Mouse (Mus musculus) midbrain, postnatal 0 days (tissue): ENCODE measurements around the gene Tex33. TPM values are rescaled to one million over a fixed set of nuclear protein-coding genes. Genes with fewer than 3 reads are reported as not detected.

Experiments used
- ATAC-seq: fragments of 200-750 bp; cut with Nextera tagmentation; 2 replicates; pipeline ENCODE4 v1.8.0; 2017; ENCODE audit warnings: moderate number of reproducible peaks, mild to moderate bottlenecking, moderate TSS enrichment, moderate library complexity; ENCODE audit not compliant: low FRiP score
- DNase-seq: peaks from one replicate; pipeline ENCODE4 v3.0.0-alpha.2; 2015; ENCODE audit warnings: low spot score
- H3K27ac ChIP-seq: fragments of 300-500 bp; sonication (generic); 2 replicates; pipeline ENCODE4 v1.5.1; 2014; ENCODE audit warnings: low read depth, mild to moderate bottlenecking, low read length, mixed read lengths
- H3K27me3 ChIP-seq: fragments of 300-500 bp; sonication (generic); 2 replicates; pipeline ENCODE4 v1.6.1; 2014; ENCODE audit warnings: low read length, control low read depth, mixed read lengths; ENCODE audit not compliant: insufficient read depth
- H3K36me3 ChIP-seq: fragments of 300-500 bp; sonication (generic); 2 replicates; pipeline ENCODE4 v1.6.1; 2014; ENCODE audit warnings: low read length, control low read depth, mixed read lengths; ENCODE audit not compliant: insufficient read depth
- H3K4me1 ChIP-seq: fragments of 300-500 bp; sonication (generic); 2 replicates; pipeline ENCODE4 v1.6.1; 2014; ENCODE audit warnings: mild to moderate bottlenecking, control low read depth, antibody characterized with exemption, low read length, mixed read lengths; ENCODE audit not compliant: insufficient read depth
- H3K4me2 ChIP-seq: fragments of 300-500 bp; sonication (generic); 2 replicates; pipeline ENCODE4 v1.6.1; 2014; ENCODE audit warnings: low read depth, mild to moderate bottlenecking, low read length, mixed read lengths; ENCODE audit not compliant: poor library complexity, severe bottlenecking
- H3K4me3 ChIP-seq: fragments of 300-500 bp; sonication (generic); 2 replicates; pipeline ENCODE4 v1.5.1; 2014; ENCODE audit warnings: low read depth, mild to moderate bottlenecking, low read length, moderate library complexity
- H3K9ac ChIP-seq: fragments of 300-500 bp; sonication (generic); replicated peaks from 2 replicates; pipeline ENCODE4 v1.6.1; 2014; ENCODE audit warnings: mild to moderate bottlenecking, low read length, moderate library complexity, mixed read lengths; ENCODE audit not compliant: poor library complexity, severe bottlenecking
- H3K9me3 ChIP-seq: fragments of 300-500 bp; sonication (generic); 2 replicates; pipeline ENCODE4 v1.6.1; 2016; ENCODE audit warnings: low read length, control low read depth
- CTCF ChIP-seq: IDR thresholded peaks from 2 replicates; pipeline ENCODE4 v1.5.1; 2016; ENCODE audit warnings: antibody characterized with exemption, mild to moderate bottlenecking
- WGBS: fragments of 180-500 bp; shearing (Covaris S2); extraction: QIAGEN DNeasy Blood & Tissue Kit; methylation state at CpG from one replicate; pipeline ENCODE4 v1.1.7; 2014; 5-methylcytosine and 5-hydroxymethylcytosine counted together
- polyA plus RNA-seq: library from polyadenylated mRNA; unstranded; fragments of >200 nt; fragmentation: Nextera tagmentation; extraction: Ambion mirVana; gene quantifications from 2 replicates; pipeline ENCODE4 v1.2.1, GENCODE M21; 2015
- total RNA-seq: library from RNA; depleted of rRNA; stranded (reverse); fragments of >200 nt; gene quantifications from 2 replicates; pipeline ENCODE4 v1.2.3, GENCODE M21; 2014

Tex33 gene
- total and polyA plus RNA-seq, 2 experiments from 2014 or later: 0.16 TPM; not detected in 1

DNA sequence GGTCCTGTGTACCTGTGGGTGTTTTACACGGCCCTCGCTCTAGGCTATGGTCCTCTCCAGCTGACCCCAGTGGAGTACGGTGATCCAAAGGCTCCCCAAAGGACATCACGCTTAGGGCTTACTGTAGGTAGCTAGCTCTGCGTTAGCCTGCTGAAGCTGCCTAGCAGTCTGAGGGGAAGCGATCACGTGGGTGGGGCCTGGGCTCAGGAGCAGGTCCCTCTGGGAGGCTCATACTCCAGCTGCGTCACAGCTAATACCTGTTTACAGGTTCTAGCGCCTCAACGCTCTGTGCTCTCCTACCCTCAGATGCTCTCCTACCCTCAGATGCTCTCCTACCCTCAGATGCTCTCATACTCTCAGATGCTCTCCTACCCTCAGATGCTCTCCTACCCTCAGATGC lies 35.2 kb upstream of the Tex33 start:
- 86% methylated on average over 10 of the region's 10 CpGs for WGBS

DNA sequence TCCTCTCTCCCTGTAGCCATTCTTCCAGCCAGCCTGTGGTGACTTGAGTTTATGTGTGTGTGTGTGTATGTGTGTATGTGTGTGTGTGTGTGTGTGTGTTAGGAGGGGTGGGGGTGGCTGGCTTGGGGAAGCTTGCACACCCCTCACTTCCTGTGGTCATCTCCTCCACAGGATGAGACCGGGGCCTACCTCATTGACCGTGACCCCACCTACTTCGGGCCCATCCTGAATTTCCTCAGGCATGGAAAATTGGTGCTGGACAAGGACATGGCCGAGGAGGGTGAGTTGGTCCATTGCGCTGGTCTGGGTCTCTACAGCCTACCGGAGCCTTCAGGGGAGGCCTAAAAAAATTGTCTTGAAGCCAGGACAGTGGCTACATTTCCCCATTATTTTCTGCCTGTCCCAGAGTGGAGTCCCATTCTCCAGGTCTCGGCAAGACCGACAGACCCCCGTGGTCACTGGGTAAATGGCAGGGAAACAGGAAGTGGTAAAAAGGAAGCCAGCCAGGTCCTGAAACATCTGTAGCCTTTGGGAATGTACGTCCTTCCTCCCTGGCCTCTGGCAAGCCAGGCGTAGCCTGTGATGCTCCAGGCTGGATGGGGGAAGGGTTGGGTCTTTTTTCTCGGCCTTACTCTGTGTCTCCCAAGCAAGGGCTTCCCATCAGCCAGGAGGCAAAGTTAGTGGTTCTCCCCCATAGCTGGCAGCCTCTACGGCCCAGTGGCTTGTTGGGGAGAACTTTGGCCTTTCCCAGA lies 34.3 kb upstream of the Tex33 start:
- Histone ChIP-seq H3K9ac (0 out of 2 replicates have a peak overlapping the region, but pooled peaks have one; percentile 29), H3K4me3 (peak overlapping the region; percentile 72; the same call in 1 of the 2 replicates), H3K4me1 (peaks cover 10% of the 10 kb centered on the region; the same call in 1 of the 2 replicates), H3K27me3 (no peaks in the 10 kb centered on the region), H3K9me3 (no peaks in the 10 kb centered on the region), H3K36me3 (peaks cover 31% of the 10 kb centered on the region), H3K27ac (no peak overlapping the region), H3K4me2 (peak overlapping the region; percentile 87)
- no peak for DNase-seq
- WGBS: 80% methylated on average over 13 of the region's 13 CpGs
- no peak for TF ChIP-seq CTCF
- no peak for ATAC-seq

More for the DNA sequence above, 35.2 kb upstream of the Tex33 start:
- DNase-seq (no peak), ATAC-seq (no peak)
- H3K9ac ChIP-seq: 0 out of 2 replicates have a peak overlapping the region, but pooled peaks have one; percentile 4
- no peak overlapping the region for H3K4me2 ChIP-seq
- H3K27ac ChIP-seq: no peak overlapping the region
- peaks cover 39% of the 10 kb centered on the region for H3K36me3 ChIP-seq
- H3K4me3 ChIP-seq: no peak overlapping the region
- TF ChIP-seq CTCF: no peak
- H3K4me1 ChIP-seq: peaks cover 10% of the 10 kb centered on the region; the same call in 1 of the 2 replicates
- H3K27me3 ChIP-seq: no peaks in the 10 kb centered on the region
- no peaks in the 10 kb centered on the region for H3K9me3 ChIP-seq

DNA sequence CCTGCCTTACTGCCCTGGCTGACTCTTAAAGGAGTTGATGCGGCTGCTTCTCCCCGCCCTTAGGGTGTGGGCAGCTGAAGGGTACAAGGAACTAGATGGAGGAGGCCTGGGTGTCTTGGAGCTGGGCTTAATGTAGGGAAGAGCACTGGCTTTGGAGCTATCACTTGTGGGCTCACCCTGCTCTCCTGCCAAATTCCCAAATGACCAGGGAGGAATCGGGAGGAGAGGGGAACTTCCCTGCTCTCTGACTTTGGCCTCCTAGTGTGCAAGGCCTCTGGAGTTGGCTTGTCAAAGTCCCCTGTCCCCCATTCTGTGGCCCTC lies 33.4 kb upstream of the Tex33 start:
- no peak for DNase-seq
- peaks cover 10% of the 10 kb centered on the region; the same call in 1 of the 2 replicates for H3K4me1 ChIP-seq
- H3K27ac ChIP-seq: peak overlapping the region; percentile 62
- peak overlapping the region; percentile 94 for H3K9ac ChIP-seq
- peak overlapping the region; percentile 72 for H3K4me3 ChIP-seq
- no peak for TF ChIP-seq CTCF
- no peaks in the 10 kb centered on the region for H3K9me3 ChIP-seq
- H3K36me3 ChIP-seq: peaks cover 28% of the 10 kb centered on the region
- 0% methylated on average over 3 of the region's 3 CpGs for WGBS
- H3K4me2 ChIP-seq: peak overlapping the region; percentile 87
- no peaks in the 10 kb centered on the region for H3K27me3 ChIP-seq
- ATAC-seq: no peak

DNA sequence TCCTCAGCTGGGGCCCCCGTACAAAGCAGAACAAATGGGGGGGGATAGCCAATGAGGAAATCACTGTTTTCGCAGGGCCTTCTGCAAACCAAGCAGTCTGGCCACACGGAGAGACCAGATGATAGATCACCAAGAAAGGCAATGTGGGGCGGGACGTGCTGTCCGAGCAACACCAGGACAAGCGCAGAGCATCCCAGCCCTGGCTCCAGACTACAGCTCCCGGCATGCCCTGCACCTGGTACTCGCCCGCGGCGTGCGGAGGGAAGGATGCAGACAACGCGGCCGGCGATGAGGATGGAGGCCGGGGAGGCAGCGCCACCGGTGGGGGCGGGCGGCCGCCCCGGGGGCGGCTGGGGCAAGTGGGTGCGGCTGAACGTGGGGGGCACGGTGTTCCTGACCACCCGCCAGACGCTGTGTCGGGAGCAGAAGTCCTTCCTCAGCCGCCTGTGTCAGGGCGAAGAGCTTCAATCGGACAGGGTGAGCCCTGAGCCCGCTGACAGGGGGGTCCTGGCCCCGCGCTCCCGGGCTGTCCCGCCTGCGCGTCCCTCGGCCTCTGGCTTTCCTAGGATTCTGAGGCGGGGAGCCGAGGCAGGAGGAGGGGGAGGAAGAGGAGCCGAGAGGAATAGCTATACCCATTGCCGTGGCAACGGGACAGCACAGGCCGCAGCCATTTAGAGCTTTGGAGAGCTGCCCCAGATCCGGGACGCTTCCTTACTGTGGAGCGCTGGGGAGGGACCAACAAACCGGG lies 32.9 kb upstream of the Tex33 start, which contains the start of gene Kctd17:
Gene Kctd17, plus strand, starts transcription at position 174 of the 748 bp plus-strand sequence.
- Histone ChIP-seq H3K27ac (peak within 1 kb of the TSS; percentile 62), H3K4me2 (peak within 1 kb of the TSS; percentile 87), H3K4me3 (peak within 1 kb of the TSS; percentile 72), H3K9ac (peak within 1 kb of the TSS; percentile 94), H3K4me1 (peaks cover 10% of the 10 kb centered on the region; the same call in 1 of the 2 replicates), H3K36me3 (peaks cover 23% of the 10 kb centered on the region), H3K27me3 (no peaks in the 10 kb centered on the region), H3K9me3 (no peaks in the 10 kb centered on the region)
- ATAC-seq: peak; percentile 88
- whole genome bisulfite sequencing: 1% methylated on average over 52 of the region's 52 CpGs
- TF ChIP-seq CTCF: no peak
- DNase-seq: peak; percentile 82

DNA sequence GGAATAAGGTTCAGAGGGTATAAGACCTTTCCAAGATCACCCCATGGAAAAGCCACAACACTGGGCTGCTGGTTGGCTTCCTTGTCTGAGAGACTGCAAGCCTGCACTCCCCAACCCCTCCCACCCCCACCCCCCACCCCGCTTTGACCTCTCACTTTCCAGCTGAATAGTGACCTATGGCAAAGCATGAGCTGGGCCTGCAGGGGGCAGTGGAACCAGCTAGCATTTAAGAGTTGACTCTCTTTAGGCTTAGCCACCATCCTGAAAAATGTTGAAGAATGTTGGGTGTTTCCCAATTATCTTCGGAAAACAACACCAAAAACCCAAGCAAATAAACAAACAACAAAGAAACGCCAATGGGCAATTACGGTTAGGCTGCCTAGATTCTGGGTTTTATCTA lies 29.5 kb upstream of the Tex33 start:
- TF ChIP-seq CTCF: peak; percentile 29
- DNase-seq: no peak
- Histone ChIP-seq H3K36me3 (peaks cover 1% of the 10 kb centered on the region; the same call in 1 of the 2 replicates), H3K9ac (no peak overlapping the region), H3K4me2 (no peak overlapping the region), H3K27ac (no peak overlapping the region), H3K4me3 (no peak overlapping the region), H3K9me3 (no peaks in the 10 kb centered on the region), H3K27me3 (no peaks in the 10 kb centered on the region), H3K4me1 (peaks cover 8% of the 10 kb centered on the region; the same call in 1 of the 2 replicates)
- ATAC-seq: no peak
- WGBS: 72% methylated on average over 4 of the region's 4 CpGs
